Mouse (Mus musculus) CH12.LX (cell line): ENCODE results near the gene Strip1. TPM values are rescaled to one million over a fixed set of nuclear protein-coding genes. Genes with fewer than 3 reads are reported as not detected.

Experiments used
- DNase-seq: peaks from one replicate; pipeline ENCODE4 v3.0.0-alpha.2; 2013; ENCODE audit errors: extremely low read depth
- H3K27ac ChIP-seq: 2 replicates; pipeline ENCODE4 v1.5.1; 2012; ENCODE audit warnings: low read depth, mild to moderate bottlenecking, control low read depth, moderate library complexity; ENCODE audit not compliant: insufficient read depth
- H3K27me3 ChIP-seq: replicated peaks from 2 replicates; pipeline ENCODE3; 2012; ENCODE audit warnings: inconsistent platforms
- H3K36me3 ChIP-seq, 2 experiments: replicated peaks in 1 of 2; 2 replicates each; pipeline versions ENCODE3 to v1.6.1; 2012; ENCODE audit warnings: inconsistent platforms in 1 of 2, low read length in 1 of 2, mild to moderate bottlenecking in 1 of 2, mixed read lengths in 1 of 2, moderate library complexity in 1 of 2; ENCODE audit not compliant: control insufficient read depth in 1 of 2, insufficient read depth in 1 of 2
- H3K4me1 ChIP-seq, 2 experiments: 2 replicates each; pipeline ENCODE4 v1.6.1; 2012; ENCODE audit warnings: inconsistent platforms in 1 of 2, moderate library complexity in 1 of 2; ENCODE audit not compliant: insufficient read depth in 2 of 2, control insufficient read depth in 1 of 2
- H3K4me2 ChIP-seq: 2 replicates; pipeline ENCODE4 v1.6.1; 2012; ENCODE audit warnings: low read depth, mild to moderate bottlenecking, control low read depth; ENCODE audit not compliant: poor library complexity, insufficient read depth, severe bottlenecking
- H3K4me3 ChIP-seq, 3 experiments: fragments of 150-350 bp in 1 of 3; sonication (generic) in 1 of 3; replicated peaks in 1 of 3; 2 replicates each; pipeline versions ENCODE3 to v1.5.1; 2011 to 2012; ENCODE audit warnings: low read depth in 2 of 3, low read length in 2 of 3, mild to moderate bottlenecking in 2 of 3, moderate library complexity in 2 of 3, control low read depth in 1 of 3, improper control_type of control experiment in 1 of 3, inconsistent platforms in 1 of 3, mixed read lengths in 1 of 3; ENCODE audit not compliant: poor library complexity in 1 of 3
- H3K79me2 ChIP-seq: replicated peaks from 2 replicates; pipeline ENCODE4 v1.6.1; 2012; ENCODE audit warnings: mild to moderate bottlenecking, moderate library complexity; ENCODE audit not compliant: control insufficient read depth, poor library complexity, insufficient read depth, severe bottlenecking; ENCODE audit errors: extremely low read depth
- H3K9ac ChIP-seq: 2 replicates; pipeline ENCODE4 v1.6.1; 2012; ENCODE audit warnings: low read depth, mild to moderate bottlenecking, control low read depth, moderate library complexity; ENCODE audit not compliant: insufficient read depth
- H3K9me3 ChIP-seq: replicated peaks from 2 replicates; pipeline ENCODE3; 2012; ENCODE audit warnings: low read length, inconsistent platforms, mixed read lengths
- CHD1 ChIP-seq: IDR thresholded peaks from 2 replicates; pipeline ENCODE4 v1.6.1; 2012; ENCODE audit warnings: low read depth, low read length, improper control_type of control experiment, inconsistent platforms
- CHD2 ChIP-seq: IDR thresholded peaks from 2 replicates; pipeline ENCODE4 v1.6.1; 2011; ENCODE audit warnings: low read length, improper control_type of control experiment
- CTCF ChIP-seq, 2 experiments: IDR thresholded peaks in 1 of 2; conservative IDR thresholded peaks in 1 of 2; 2 replicates each; pipeline ENCODE4 v1.5.1; 2011 to 2012; ENCODE audit warnings: low read depth in 2 of 2, low read length in 2 of 2, improper control_type of control experiment in 1 of 2, inconsistent platforms in 1 of 2, mild to moderate bottlenecking in 1 of 2, moderate library complexity in 1 of 2
- ELF1 ChIP-seq: IDR thresholded peaks from 2 replicates; pipeline ENCODE4 v1.6.1; 2014; ENCODE audit warnings: low read depth, mild to moderate bottlenecking, inconsistent platforms, low read length, improper control_type of control experiment
- EP300 ChIP-seq: IDR thresholded peaks from 2 replicates; pipeline ENCODE4 v1.6.1; 2011; ENCODE audit warnings: low read length, improper control_type of control experiment
- JUN ChIP-seq: IDR thresholded peaks from 2 replicates; pipeline ENCODE4 v1.6.1; 2011; ENCODE audit warnings: low read depth, mild to moderate bottlenecking, low read length, improper control_type of control experiment, moderate library complexity; ENCODE audit not compliant: insufficient read depth
- MAFK ChIP-seq: IDR thresholded peaks from 2 replicates; pipeline ENCODE4 v1.6.1; 2011; ENCODE audit warnings: low read length, improper control_type of control experiment; ENCODE audit not compliant: insufficient replicate concordance
- MEF2A ChIP-seq: IDR thresholded peaks from 2 replicates; pipeline ENCODE4 v1.6.1; 2014; ENCODE audit warnings: low read depth, mild to moderate bottlenecking, inconsistent platforms, low read length, improper control_type of control experiment, borderline replicate concordance
- MXI1 ChIP-seq: IDR thresholded peaks from 2 replicates; pipeline ENCODE4 v1.6.1; 2011; ENCODE audit warnings: mild to moderate bottlenecking, low read depth, low read length, improper control_type of control experiment
- POLR2AphosphoS2 ChIP-seq: IDR thresholded peaks from 2 replicates; pipeline ENCODE4 v1.6.1; 2011; ENCODE audit warnings: low read depth, low read length, improper control_type of control experiment
- RAD21 ChIP-seq: IDR thresholded peaks from 2 replicates; pipeline ENCODE4 v1.6.1; 2011; ENCODE audit warnings: low read depth, mild to moderate bottlenecking, low read length, improper control_type of control experiment, moderate library complexity
- RCOR1 ChIP-seq: conservative IDR thresholded peaks from 2 replicates; pipeline ENCODE4 v1.6.1; 2012; ENCODE audit warnings: low read depth, mild to moderate bottlenecking, inconsistent platforms, low read length, improper control_type of control experiment
- TCF12 ChIP-seq: IDR thresholded peaks from 2 replicates; pipeline ENCODE4 v1.6.1; 2014; ENCODE audit warnings: low read depth, mild to moderate bottlenecking, inconsistent platforms, low read length, improper control_type of control experiment
- UBTF ChIP-seq: IDR thresholded peaks from 2 replicates; pipeline ENCODE4 v1.6.1; 2012; ENCODE audit warnings: low read depth, mild to moderate bottlenecking, inconsistent platforms, low read length, improper control_type of control experiment, moderate library complexity
- USF1 ChIP-seq: IDR thresholded peaks from 2 replicates; pipeline ENCODE4 v1.6.1; 2014; ENCODE audit warnings: low read depth, mild to moderate bottlenecking, inconsistent platforms, low read length, improper control_type of control experiment
- USF2 ChIP-seq: conservative IDR thresholded peaks from 2 replicates; pipeline ENCODE4 v1.6.1; 2011; ENCODE audit warnings: low read depth, low read length, improper control_type of control experiment
- ZC3H11A ChIP-seq: IDR thresholded peaks from 2 replicates; pipeline ENCODE4 v1.6.1; 2012; ENCODE audit warnings: low read depth, mild to moderate bottlenecking, inconsistent platforms, low read length, improper control_type of control experiment
- ZNF384 ChIP-seq: IDR thresholded peaks from 2 replicates; pipeline ENCODE4 v1.6.1; 2012; ENCODE audit warnings: low read depth, low read length, improper control_type of control experiment, inconsistent platforms
- dilution Hi-C: fragments of 300-500 bp; cut with MboI; formaldehyde crosslinking; loops from 2 replicates; pipeline ENCODE4 v1.14.3; 2020; ENCODE audit warnings: low sequenced_read_pairs; ENCODE audit not compliant: extremely low pct_unique_long_range_greater_than_20kb, extremely low pct_ligation_motif_present
- in situ Hi-C: fragments of 300-500 bp; cut with MboI; formaldehyde crosslinking; loops from 3 replicates; pipeline ENCODE4 v1.14.3; 2019; ENCODE audit warnings: low sequenced_read_pairs, low pct_ligation_motif_present, low pct_unique_long_range_greater_than_20kb, mixed read lengths
- polyA plus RNA-seq: library from polyadenylated mRNA; unstranded; fragments of >175 nt; gene quantifications from 2 replicates; pipeline ENCODE4 v1.2.1, GENCODE M21; 2012; ENCODE audit warnings: low read depth; ENCODE audit not compliant: insufficient read length
- total RNA-seq, 2 experiments: library from RNA; depleted of rRNA; stranded (reverse); fragments of 300-350 nt in 1 of 2; fragments of >200 nt in 1 of 2; gene quantifications; 2 replicates each; pipeline ENCODE4 v1.2.3; 2012 to 2014

The Strip1 gene
- total and polyA plus RNA-seq, 3 experiments: 18.4 to 28.2 (median 27.0) TPM

DNA sequence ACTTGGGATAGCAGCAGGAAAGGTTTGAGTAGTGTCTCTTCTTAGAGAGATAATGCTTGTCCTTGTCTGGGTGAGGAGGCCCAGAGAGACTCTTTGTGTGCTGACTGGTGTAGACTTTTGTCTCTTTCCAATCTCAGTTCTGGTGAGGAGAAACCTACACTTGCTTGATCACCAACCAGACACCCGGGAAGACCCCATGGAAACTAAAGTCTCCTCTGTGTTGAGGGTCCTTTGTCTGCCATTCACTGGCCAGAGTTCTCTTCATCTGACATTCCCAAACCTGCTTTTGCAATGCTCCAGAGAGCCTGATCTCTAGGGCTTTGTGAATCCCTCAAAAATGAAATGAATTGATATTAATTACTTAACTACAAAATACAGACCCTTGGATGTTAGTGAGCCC, 47.6 kb downstream of the Strip1 start:
- H3K4me3 ChIP-seq: no peak overlapping the region
- H3K9ac ChIP-seq: no peak overlapping the region
- TF ChIP-seq MAFK: no peak
- H3K4me1 ChIP-seq: peaks cover 0 to 8% of the 10 kb centered on the region in 2 experiments; a peak in 1 of 4 replicates
- no peaks in the 10 kb centered on the region for H3K9me3 ChIP-seq
- H3K27me3 ChIP-seq: peaks cover 2% of the 10 kb centered on the region
- in situ Hi-C loops (no loop called here), dilution Hi-C loops (no loop called here)
- DNase-seq: no peak
- H3K27ac ChIP-seq: no peak overlapping the region
- H3K79me2 ChIP-seq: no peaks in the 10 kb centered on the region
- no peaks in the 10 kb centered on the region for H3K36me3 ChIP-seq
- no peak overlapping the region for H3K4me2 ChIP-seq

DNA sequence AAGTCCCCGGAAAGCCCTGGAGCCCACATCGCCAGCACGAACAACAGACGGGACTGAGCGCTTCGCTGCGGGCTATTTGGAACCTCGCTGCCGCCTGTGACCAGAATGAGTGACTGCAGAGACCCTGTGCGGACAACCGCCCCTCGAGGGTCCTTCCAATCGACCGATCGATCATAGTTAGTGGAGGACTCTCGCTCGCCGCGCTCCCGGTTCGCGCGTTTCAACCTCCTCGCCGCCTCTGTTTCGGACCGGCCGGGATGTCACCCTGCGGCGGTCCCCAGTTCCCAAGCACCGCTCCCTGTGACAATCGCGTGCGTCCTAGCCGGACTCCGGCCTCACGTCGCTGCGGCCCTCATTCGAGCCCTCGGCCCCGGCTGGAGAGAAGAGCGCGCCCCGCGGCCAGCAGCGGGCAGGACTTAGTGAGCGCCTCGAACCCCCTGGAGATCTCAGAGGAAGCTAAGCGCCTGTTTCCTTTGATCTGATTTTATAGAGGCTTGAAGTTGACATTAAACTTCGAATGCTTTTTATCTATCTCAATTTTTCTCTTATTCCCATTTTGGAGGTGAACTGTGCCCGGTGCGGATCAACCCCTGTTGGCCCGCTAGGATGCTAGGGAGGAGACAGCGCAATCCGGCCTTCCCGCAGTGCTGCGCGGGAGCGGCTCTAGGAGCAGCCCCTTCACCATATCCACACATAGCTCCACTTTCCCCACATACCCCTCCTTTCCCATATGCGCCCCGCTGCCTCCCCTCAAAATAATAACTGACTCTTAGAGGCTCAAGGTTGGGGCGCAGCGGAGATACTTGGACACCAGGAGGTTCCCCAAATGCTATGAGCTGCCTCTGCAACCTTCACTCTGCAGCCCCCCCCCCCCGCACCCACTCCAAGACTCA, 48.4 kb downstream of the Strip1 start:
- H3K27ac ChIP-seq: no peak overlapping the region
- dilution Hi-C loops: no loop called here
- H3K79me2 ChIP-seq: no peaks in the 10 kb centered on the region
- no peak overlapping the region for H3K4me3 ChIP-seq
- TF ChIP-seq ZC3H11A (no peak), USF1 (no peak), TCF12 (no peak)
- no peaks in the 10 kb centered on the region for H3K36me3 ChIP-seq
- H3K4me2 ChIP-seq: no peak overlapping the region
- DNase-seq: no peak
- peaks cover 0 to 14% of the 10 kb centered on the region in 2 experiments; a peak in 2 of 4 replicates for H3K4me1 ChIP-seq
- H3K9me3 ChIP-seq: no peaks in the 10 kb centered on the region
- H3K27me3 ChIP-seq: peaks cover 2% of the 10 kb centered on the region
- no peak overlapping the region for H3K9ac ChIP-seq
- in situ Hi-C loops: no loop called here

- Histone ChIP-seq H3K9ac (no peak overlapping the region), H3K36me3 (no peaks in the 10 kb centered on the region), H3K4me3 (no peak overlapping the region), H3K79me2 (no peaks in the 10 kb centered on the region), H3K4me2 (no peak overlapping the region)
- no peak for TF ChIP-seq MEF2A
- no peak for TF ChIP-seq CHD2
- TF ChIP-seq RAD21: no peak
- no peak for TF ChIP-seq JUN
- TF ChIP-seq RCOR1: no peak
- no peak for TF ChIP-seq EP300
- TF ChIP-seq MXI1: no peak
- TF ChIP-seq CTCF (conservative IDR thresholded peaks at IDR 0.05 in 1 of 2, IDR thresholded peaks at IDR 0.05 in 1 of 2; ENCODE audit: low read depth in 2 of 2, low read length in 2 of 2): no peak
- TF ChIP-seq USF2: no peak
- no peak for TF ChIP-seq ELF1
- TF ChIP-seq POLR2AphosphoS2: no peak
- TF ChIP-seq ZNF384: no peak
- no peak for TF ChIP-seq UBTF
- no peak for TF ChIP-seq CHD1
- TF ChIP-seq, all 38 proteins: peak for 0
- DNase-seq: no peak
- dilution Hi-C loops (no loop called here), in situ Hi-C loops (no loop called here)
- Histone ChIP-seq H3K27ac (no peak overlapping the region), H3K27me3 (peaks cover 2% of the 10 kb centered on the region), H3K4me1 (peaks cover under 1 to 22% of the 10 kb centered on the region in 2 experiments; a peak in 3 of 4 replicates), H3K9me3 (no peaks in the 10 kb centered on the region)
These were observed 49.2 kb downstream of the Strip1 start for GRCm38 (mm10) chr3:107582130-107582874.
